Mouse (Mus musculus) cerebellum, postnatal 36 days (tissue): ENCODE measurements around the gene Msl3l2.

Experiments
- DNase-seq, 2 experiments: peaks; one replicate each; pipeline ENCODE4 v3.0.0; 2021 to 2022; ENCODE audit warnings: mixed read lengths in 2 of 2

Gene Msl3l2

GRCm38 (mm10) chr10:56106333-56106995 lies at the start of gene Msl3l2:
Gene Msl3l2, plus strand, starts transcription at chr10:56106917.
- peak; percentile 75 to 79 for DNase-seq

- DNase-seq, result no peak
These were observed 47.7 kb upstream of the Msl3l2 start for GRCm38 (mm10) chr10:56058979-56059422.

GRCm38 (mm10) chr10:56061238-56061830 lies 45.4 kb upstream of the Msl3l2 start:
- no peak for DNase-seq

GRCm38 (mm10) chr10:56062746-56063145 lies 44.0 kb upstream of the Msl3l2 start:
- DNase-seq, result no peak

GRCm38 (mm10) chr10:56089714-56090113 lies 17.0 kb upstream of the Msl3l2 start:
- DNase-seq, result no peak

- no peak for DNase-seq
These were observed 12.1 kb upstream of the Msl3l2 start for GRCm38 (mm10) chr10:56094586-56094985.

GRCm38 (mm10) chr10:56096757-56097156 lies 10.0 kb upstream of the Msl3l2 start:
- no peak for DNase-seq

GRCm38 (mm10) chr10:56099126-56099525 lies 7.6 kb upstream of the Msl3l2 start:
- DNase-seq, result no peak

- no peak for DNase-seq
These were observed 6.9 kb upstream of the Msl3l2 start for GRCm38 (mm10) chr10:56099641-56100310.

- DNase-seq, result no peak
These were observed 248 bp downstream of the Msl3l2 start for GRCm38 (mm10) chr10:56106996-56107334.

- DNase-seq, result peak; percentile 73
These were observed 8.4 kb downstream of the Msl3l2 start for GRCm38 (mm10) chr10:56114951-56115635.

- DNase-seq, result peak in 1 of 2 experiments; percentile 69
These were observed 9.0 kb downstream of the Msl3l2 start for GRCm38 (mm10) chr10:56115636-56116180.

GRCm38 (mm10) chr10:56126972-56127371 lies 20.3 kb downstream of the Msl3l2 start:
- DNase-seq, result no peak

GRCm38 (mm10) chr10:56129642-56130041 lies 22.9 kb downstream of the Msl3l2 start:
- no peak for DNase-seq

- peak; percentile 14 to 21 for DNase-seq
These were observed 30.5 kb downstream of the Msl3l2 start for GRCm38 (mm10) chr10:56137191-56137590.

GRCm38 (mm10) chr10:56148920-56149319 lies 42.2 kb downstream of the Msl3l2 start:
- no peak for DNase-seq

GRCm38 (mm10) chr10:56156956-56157355 lies 50.2 kb downstream of the Msl3l2 start:
- DNase-seq, result no peak

GRCm38 (mm10) chr10:56158207-56158606 lies 51.5 kb downstream of the Msl3l2 start:
- no peak for DNase-seq

- DNase-seq, result no peak
These were observed 52.0 kb downstream of the Msl3l2 start for GRCm38 (mm10) chr10:56158748-56159147.

GRCm38 (mm10) chr10:56164411-56164810 lies 57.7 kb downstream of the Msl3l2 start:
- DNase-seq, result peak; percentile 8 to 34

GRCm38 (mm10) chr10:56165758-56166157 lies 59.0 kb downstream of the Msl3l2 start:
- DNase-seq, result no peak
